Mouse (Mus musculus) ES-Bruce4 (cell line): ENCODE results near the gene Mex3a.

Experiments used
- CTCF ChIP-seq: IDR thresholded peaks from one replicate; pipeline ENCODE4 v1.8.1; 2011; ENCODE audit warnings: low read depth, low read length
- POLR2A ChIP-seq: IDR thresholded peaks from one replicate; pipeline ENCODE4 v1.8.1; 2011; ENCODE audit warnings: low read length; ENCODE audit not compliant: insufficient read depth

- no peak for TF ChIP-seq CTCF
- TF ChIP-seq POLR2A: no peak
These were observed 3.5 kb upstream of the Mex3a start for GRCm38 (mm10) chr3:88528646-88529045.
